Mouse (Mus musculus) C2C12 (cell line): ENCODE results near the gene Lcn9. TPM values are rescaled to one million over a fixed set of nuclear protein-coding genes. Genes with fewer than 3 reads are reported as not detected.
"Not testable (repeated sequence)": the region's sequence is repeated elsewhere in the genome, so short reads cannot be mapped to it uniquely, and the experiment has no call there.

Source experiments
- H3K27me3 ChIP-seq: one replicate; pipeline ENCODE4 v1.6.1; 2011; ENCODE audit not compliant: control insufficient read depth, insufficient read depth, insufficient read length
- H3K36me3 ChIP-seq: one replicate; pipeline ENCODE4 v1.6.1; 2011; ENCODE audit not compliant: control insufficient read depth, insufficient read depth
- H3K4me3 ChIP-seq: one replicate; pipeline ENCODE4 v1.5.1; 2011; ENCODE audit warnings: mild to moderate bottlenecking, control low read depth; ENCODE audit not compliant: poor library complexity, insufficient read depth, severe bottlenecking
- H3K79me2 ChIP-seq: one replicate; pipeline ENCODE4 v1.6.1; 2011; ENCODE audit not compliant: control insufficient read depth, insufficient read depth
- H3K79me3 ChIP-seq: one replicate; pipeline ENCODE4 v1.6.1; 2011; ENCODE audit warnings: low read depth, control low read depth
- H3ac ChIP-seq: one replicate; pipeline ENCODE3; 2011; ENCODE audit warnings: low read depth; ENCODE audit not compliant: control insufficient read depth, insufficient read length
- CEBPB ChIP-seq: IDR thresholded peaks from one replicate; pipeline ENCODE4 v1.6.1; 2011; ENCODE audit warnings: low read depth, mild to moderate bottlenecking, control low read depth, moderate library complexity
- CTCF ChIP-seq: IDR thresholded peaks from one replicate; pipeline ENCODE4 v1.5.1; 2011; ENCODE audit not compliant: control insufficient read depth, insufficient read depth, insufficient read length
- FOSL1 ChIP-seq: IDR thresholded peaks from one replicate; pipeline ENCODE4 v1.8.0; 2011; ENCODE audit warnings: mild to moderate bottlenecking, low read length; ENCODE audit not compliant: poor library complexity, insufficient read depth, severe bottlenecking
- MAX ChIP-seq: IDR thresholded peaks from one replicate; pipeline ENCODE4 v1.6.1; 2011; ENCODE audit warnings: mild to moderate bottlenecking, control low read depth
- MYOD1 ChIP-seq: IDR thresholded peaks from one replicate; pipeline ENCODE4 v1.6.1; 2011; ENCODE audit warnings: low read depth; ENCODE audit not compliant: control insufficient read depth, insufficient read length
- MYOG ChIP-seq: IDR thresholded peaks from one replicate; pipeline ENCODE4 v1.6.1; 2011; ENCODE audit not compliant: control insufficient read depth, insufficient read length; ENCODE audit errors: extremely low read depth
- USF1 ChIP-seq: IDR thresholded peaks from one replicate; pipeline ENCODE4 v1.6.1; 2011; ENCODE audit warnings: low read depth, mild to moderate bottlenecking, control low read depth, moderate library complexity
- polyA plus RNA-seq: library from polyadenylated mRNA; unstranded; fragments of >200 nt; fragmentation: generic; extraction: Trizol; gene quantifications from one replicate; pipeline ENCODE4 v1.2.1, GENCODE M21; 2012; ENCODE audit warnings: missing spikeins

The Lcn9 gene
- polyA plus RNA-seq, 1 experiment, result not detected

DNA sequence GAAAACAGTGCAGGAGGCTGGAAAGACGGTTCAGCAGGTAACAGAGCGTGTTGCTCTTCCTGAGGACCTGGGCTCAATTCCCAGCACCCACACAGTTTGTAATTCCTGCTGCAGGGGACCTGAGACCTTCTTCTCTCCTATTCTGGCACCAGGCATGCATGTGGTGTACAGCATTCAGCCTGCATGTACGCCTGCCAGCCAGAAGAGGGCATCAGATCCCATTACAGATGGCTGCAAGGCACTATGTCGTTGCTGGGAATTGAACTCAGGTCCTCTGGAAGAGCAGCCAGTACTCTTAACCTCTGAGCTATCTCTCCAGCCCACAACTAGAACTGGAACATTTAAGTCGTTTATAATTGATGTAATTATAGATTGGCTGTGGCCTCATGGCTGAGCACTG is 9.6 kb upstream of the Lcn9 start:
- H3K79me2 ChIP-seq, result no peaks in the 10 kb centered on the region
- no peak overlapping the region for H3ac ChIP-seq
- H3K79me3 ChIP-seq, result no peaks in the 10 kb centered on the region
- no peak for TF ChIP-seq CEBPB
- H3K27me3 ChIP-seq, result peaks cover 7% of the 10 kb centered on the region
- H3K36me3 ChIP-seq, result no peaks in the 10 kb centered on the region
- no peak overlapping the region for H3K4me3 ChIP-seq

DNA sequence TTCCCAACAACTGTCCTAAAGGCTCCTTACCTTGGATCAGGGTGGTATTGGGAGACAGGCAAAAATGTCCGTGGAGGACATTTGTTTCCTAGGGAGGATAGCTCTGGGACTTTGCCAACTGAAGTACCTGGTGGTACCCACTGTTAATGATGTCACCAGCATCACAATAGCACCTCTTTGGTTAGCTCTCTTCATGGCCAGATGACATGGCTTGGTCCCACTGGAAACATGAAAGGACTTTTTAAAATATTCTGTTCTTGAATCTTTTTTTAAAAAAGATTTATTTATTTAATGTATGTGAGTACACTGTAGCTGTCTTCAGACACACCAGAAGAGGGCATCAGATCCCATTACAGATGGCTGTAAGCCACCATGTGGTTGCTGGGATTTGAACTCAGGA is 7.2 kb upstream of the Lcn9 start, which contains the start of gene Glt6d1:
Gene Glt6d1, minus strand, starts transcription at position 101 of the 400 bp plus-strand sequence.
- not testable (repeated sequence) for H3ac ChIP-seq, H3K79me2 ChIP-seq, H3K36me3 ChIP-seq, H3K4me3 ChIP-seq, H3K79me3 ChIP-seq
- H3K27me3 ChIP-seq, result peaks cover 11% of the 10 kb centered on the region

DNA sequence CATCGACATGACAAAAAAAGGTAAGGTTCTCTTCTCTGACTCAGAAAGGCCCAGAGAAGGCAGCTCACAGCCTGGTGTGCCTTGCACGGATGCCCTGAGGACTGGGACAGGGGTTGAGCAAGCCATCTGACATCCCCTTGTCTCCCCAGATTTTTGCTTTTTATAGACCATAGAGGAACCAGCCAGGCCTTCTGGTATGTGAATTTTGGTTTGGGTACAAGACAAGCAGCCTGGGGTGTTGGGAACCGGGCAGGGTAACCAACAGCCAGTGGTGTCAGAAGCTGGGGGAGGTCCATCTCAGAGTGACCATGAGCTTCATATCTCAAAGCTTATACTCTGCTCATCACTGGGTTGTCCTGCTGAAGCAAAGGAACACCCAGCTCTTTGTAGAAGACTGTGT is 1.8 kb downstream of the Lcn9 start:
- no peaks in the 10 kb centered on the region for H3K79me2 ChIP-seq
- H3K27me3 ChIP-seq, result peaks cover 45% of the 10 kb centered on the region
- TF ChIP-seq USF1 (no peak), MYOD1 (no peak), MAX (no peak), CEBPB (no peak), CTCF (no peak), FOSL1 (no peak), MYOG (no peak)
- H3K36me3 ChIP-seq, result no peaks in the 10 kb centered on the region
- H3K79me3 ChIP-seq, result no peaks in the 10 kb centered on the region
- no peak overlapping the region for H3K4me3 ChIP-seq
- no peak overlapping the region for H3ac ChIP-seq

DNA sequence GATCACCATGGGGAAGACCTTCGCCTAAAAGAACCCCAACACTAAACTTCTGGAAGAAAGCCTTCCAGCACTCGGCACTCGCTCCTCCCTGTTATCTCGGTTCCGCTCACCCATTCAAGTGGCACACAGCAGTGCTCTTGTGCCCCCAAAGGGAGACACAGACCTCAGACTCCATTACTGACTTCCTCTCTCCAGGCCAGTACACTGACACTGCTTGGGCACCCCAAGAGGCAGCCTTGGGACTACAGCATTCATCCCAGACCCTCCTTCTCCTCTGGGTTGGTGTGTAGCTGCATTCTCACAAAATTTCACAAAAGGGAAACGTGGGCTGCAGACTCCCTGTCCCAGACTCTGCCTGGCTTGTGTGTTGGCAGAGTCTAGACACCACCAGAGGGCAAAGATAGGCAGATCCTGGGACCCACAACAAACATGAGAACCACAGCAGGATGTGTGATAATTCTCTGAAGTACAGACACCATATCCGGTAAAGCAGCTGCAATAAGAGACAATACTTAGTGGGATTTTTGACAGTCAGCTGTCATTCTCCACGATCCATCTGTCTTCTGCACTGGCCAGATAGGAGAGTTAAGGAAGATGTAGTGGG is 5.5 kb downstream of the Lcn9 start:
- no peak for TF ChIP-seq CEBPB
- no peak for TF ChIP-seq FOSL1
- TF ChIP-seq MAX, result no peak
- TF ChIP-seq USF1, result no peak
- TF ChIP-seq MYOG, result no peak
- TF ChIP-seq MYOD1, result no peak
- no peak for TF ChIP-seq CTCF
- no peaks in the 10 kb centered on the region for H3K79me2 ChIP-seq
- peaks cover 43% of the 10 kb centered on the region for H3K27me3 ChIP-seq
- no peaks in the 10 kb centered on the region for H3K36me3 ChIP-seq
- no peaks in the 10 kb centered on the region for H3K79me3 ChIP-seq
- no peak overlapping the region for H3ac ChIP-seq
- H3K4me3 ChIP-seq, result no peak overlapping the region

DNA sequence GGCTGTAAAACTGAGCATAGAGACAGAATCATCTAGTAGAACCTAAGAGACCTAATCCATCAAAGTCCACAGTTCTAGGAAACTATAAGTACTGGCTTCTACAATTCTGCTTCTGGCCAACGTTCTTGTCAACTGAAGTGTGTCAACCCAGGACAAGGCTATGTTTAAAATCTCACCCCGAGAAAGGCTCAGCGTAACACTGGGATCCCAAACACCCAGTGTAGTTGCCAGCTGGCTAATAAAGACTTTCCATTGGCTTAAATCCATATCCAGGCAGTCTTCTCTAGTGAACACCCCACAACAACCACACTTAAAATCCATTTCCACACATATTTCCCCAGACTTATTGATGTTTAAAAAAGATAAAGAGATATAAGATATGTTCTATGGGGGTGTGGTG is 7.8 kb downstream of the Lcn9 start:
- Histone ChIP-seq H3ac (no peak overlapping the region), H3K79me3 (no peaks in the 10 kb centered on the region), H3K79me2 (no peaks in the 10 kb centered on the region), H3K36me3 (no peaks in the 10 kb centered on the region), H3K4me3 (no peak overlapping the region), H3K27me3 (peaks cover 33% of the 10 kb centered on the region)
- TF ChIP-seq MAX (no peak), MYOG (no peak), MYOD1 (no peak), CEBPB (no peak), USF1 (no peak), CTCF (no peak), FOSL1 (no peak)

DNA sequence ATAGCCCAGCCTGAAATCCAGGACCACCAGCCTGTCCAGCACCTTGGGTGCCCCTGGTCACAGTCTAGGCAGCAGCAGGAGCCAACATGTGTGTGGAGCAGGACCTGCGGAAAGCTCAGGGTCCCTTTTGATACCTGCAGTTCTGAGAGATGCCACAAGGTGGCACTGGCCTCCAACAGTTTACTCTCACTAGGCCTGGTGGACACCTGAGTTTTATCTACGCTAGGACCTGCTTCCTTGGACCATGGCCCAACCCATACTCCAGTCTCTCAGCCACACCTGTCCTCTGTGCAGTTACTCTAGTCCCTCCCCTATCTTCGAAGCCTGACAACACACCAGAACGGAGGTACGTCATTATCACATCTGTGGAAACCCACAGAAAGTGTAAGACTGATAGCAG is 13.3 kb downstream of the Lcn9 start:
- Histone ChIP-seq H3K36me3 (no peaks in the 10 kb centered on the region), H3K79me2 (no peaks in the 10 kb centered on the region), H3K79me3 (no peaks in the 10 kb centered on the region), H3ac (no peak overlapping the region), H3K4me3 (no peak overlapping the region), H3K27me3 (peaks cover 17% of the 10 kb centered on the region)
- TF ChIP-seq MAX (no peak), USF1 (no peak), CTCF (peak; percentile 73), FOSL1 (no peak), CEBPB (no peak), MYOD1 (no peak), MYOG (no peak)

DNA sequence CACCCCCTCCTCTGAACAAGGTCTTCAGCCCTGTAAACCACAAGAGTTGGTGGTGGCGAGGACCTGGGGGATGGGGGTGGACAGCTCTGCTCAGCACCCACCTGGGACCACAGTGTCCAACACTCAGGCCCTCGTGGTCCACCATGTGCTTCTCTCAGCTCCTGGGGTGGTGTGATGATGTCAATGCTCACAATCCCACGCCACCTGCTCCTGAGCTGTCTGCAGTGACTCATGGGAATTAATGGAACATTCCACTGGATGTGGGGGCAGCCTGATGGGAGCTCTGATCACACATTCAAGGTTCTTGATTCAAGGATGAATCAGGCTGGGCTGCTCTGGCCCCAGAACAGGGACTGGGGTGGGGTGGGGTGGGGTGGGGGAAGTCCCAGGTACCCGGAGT is 19.2 kb downstream of the Lcn9 start:
- no peaks in the 10 kb centered on the region for H3K36me3 ChIP-seq
- H3K27me3 ChIP-seq, result peaks cover 4% of the 10 kb centered on the region
- TF ChIP-seq CEBPB (no peak), CTCF (no peak), USF1 (no peak), FOSL1 (no peak), MYOD1 (peak; percentile 72), MAX (peak; percentile 85), MYOG (no peak)
- no peaks in the 10 kb centered on the region for H3K79me3 ChIP-seq
- no peaks in the 10 kb centered on the region for H3K79me2 ChIP-seq
- H3ac ChIP-seq, result no peak overlapping the region
- H3K4me3 ChIP-seq, result no peak overlapping the region
